Mouse (Mus musculus) brown adipose tissue, adult 24 weeks (tissue): ENCODE data around the gene Inha. TPM values are rescaled to one million over a fixed set of nuclear protein-coding genes. Genes with fewer than 3 reads are reported as not detected.

Experiments used
- H3K27ac ChIP-seq: fragments of 200-500 bp; replicated peaks from 2 replicates; pipeline ENCODE4 v1.5.1; 2012; ENCODE audit warnings: low read depth, mild to moderate bottlenecking, low read length
- H3K4me1 ChIP-seq: fragments of 200-500 bp; 2 replicates; pipeline ENCODE4 v1.6.1; 2012; ENCODE audit warnings: low read length, mixed read lengths; ENCODE audit not compliant: control insufficient read depth, insufficient read depth, insufficient read length
- H3K4me3 ChIP-seq: fragments of 200-500 bp; 2 replicates; pipeline ENCODE4 v1.5.1; 2012; ENCODE audit warnings: low read depth, mild to moderate bottlenecking, low read length, moderate library complexity; ENCODE audit not compliant: insufficient read depth
- polyA plus RNA-seq: library from polyadenylated mRNA; stranded (reverse); fragments of >200 nt; gene quantifications from 2 replicates; pipeline ENCODE4 v1.2.4, GENCODE M21; 2012; ENCODE audit not compliant: missing spikeins, insufficient read depth, insufficient read length

Gene Inha
- polyA plus RNA-seq, 1 experiment, result not detected

DNA sequence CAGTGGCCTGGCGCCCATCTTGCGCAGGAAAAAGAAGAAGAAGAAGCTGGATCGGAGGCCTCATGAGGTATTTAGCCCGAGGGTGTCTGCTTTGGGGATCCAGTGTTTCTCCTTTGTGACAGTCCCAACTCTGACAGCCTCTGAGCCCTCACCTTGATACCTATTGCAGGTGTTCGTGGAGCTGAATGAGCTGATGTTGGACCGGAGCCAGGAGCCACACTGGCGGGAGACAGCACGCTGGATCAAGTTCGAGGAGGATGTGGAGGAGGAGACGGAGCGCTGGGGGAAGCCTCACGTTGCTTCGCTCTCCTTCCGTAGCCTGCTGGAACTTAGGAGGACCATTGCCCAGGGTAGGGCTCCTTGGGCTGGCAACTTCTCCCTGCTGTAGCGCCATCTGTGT is 43.7 kb downstream of the Inha start:
- no peak overlapping the region for H3K4me3 ChIP-seq
- no peaks in the 10 kb centered on the region for H3K4me1 ChIP-seq
- no peak overlapping the region for H3K27ac ChIP-seq

GRCm38 (mm10) chr1:75555680-75556079 is 48.8 kb downstream of the Inha start:
- no peaks in the 10 kb centered on the region for H3K4me1 ChIP-seq
- no peak overlapping the region for H3K4me3 ChIP-seq
- H3K27ac ChIP-seq, result no peak overlapping the region

GRCm38 (mm10) chr1:75556143-75556781 is 49.4 kb downstream of the Inha start:
- Histone ChIP-seq H3K27ac (no peak overlapping the region), H3K4me3 (no peak overlapping the region), H3K4me1 (no peaks in the 10 kb centered on the region)

GRCm38 (mm10) chr1:75557041-75557440 is 50.2 kb downstream of the Inha start:
- Histone ChIP-seq H3K27ac (no peak overlapping the region), H3K4me3 (no peak overlapping the region), H3K4me1 (no peaks in the 10 kb centered on the region)

DNA sequence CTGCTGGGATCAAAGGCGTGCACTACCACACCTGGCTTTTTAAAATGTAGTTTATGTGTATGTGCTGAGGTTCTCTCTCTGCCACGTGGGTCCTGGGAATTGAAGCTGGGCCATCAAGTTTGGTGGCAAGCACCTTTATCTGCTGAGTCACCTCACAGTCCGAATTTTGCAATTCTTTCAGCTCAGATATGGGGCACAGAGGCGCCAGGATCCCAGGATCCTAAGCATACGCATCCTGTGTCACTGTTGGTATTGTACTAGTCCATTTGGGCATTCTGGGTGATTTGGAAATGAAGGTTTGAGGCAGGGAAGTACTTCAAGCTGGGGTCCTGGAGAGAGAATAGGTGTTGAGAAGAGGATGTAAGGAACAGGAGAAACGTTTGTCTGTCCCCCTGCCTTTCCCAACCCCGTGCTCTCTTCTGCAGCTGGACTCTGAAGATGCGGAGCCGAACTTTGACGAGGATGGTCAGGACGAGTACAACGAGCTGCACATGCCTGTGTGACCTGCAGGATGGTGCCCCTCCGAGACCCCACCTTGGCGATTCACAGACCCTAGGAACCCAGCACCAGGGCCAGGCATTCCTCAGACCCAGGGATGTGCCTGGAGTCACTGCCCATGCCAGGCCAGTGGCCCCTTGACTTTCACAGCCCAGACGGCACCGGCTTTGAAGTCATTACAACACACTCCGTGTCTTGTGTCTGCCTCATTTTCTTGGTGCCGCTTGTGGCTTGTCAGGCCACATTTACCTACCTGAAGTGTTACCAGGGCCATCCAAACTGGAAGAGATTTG is 51.7 kb downstream of the Inha start:
- Histone ChIP-seq H3K4me1 (no peaks in the 10 kb centered on the region), H3K27ac (no peak overlapping the region), H3K4me3 (no peak overlapping the region)

GRCm38 (mm10) chr1:75559212-75559925 is 52.5 kb downstream of the Inha start:
- Histone ChIP-seq H3K27ac (no peak overlapping the region), H3K4me3 (no peak overlapping the region), H3K4me1 (no peaks in the 10 kb centered on the region)

Other genes starting within 250 kb of the Inha start
- gene Ptprn, start 242.6 kb upstream of the Inha start, polyA plus RNA-seq, result not detected in 2 replicates
- gene Resp18, start 228.7 kb upstream of the Inha start, polyA plus RNA-seq, result not detected in 2 replicates
- gene Dnpep, start 189.1 kb upstream of the Inha start, polyA plus RNA-seq, result 72.6 and 86.4 TPM in 2 replicates
- gene Des, start 146.7 kb upstream of the Inha start, polyA plus RNA-seq, result 68.8 and 75.5 TPM in 2 replicates
- gene Speg, start 131.8 kb upstream of the Inha start, polyA plus RNA-seq, result 5.7 and 11.3 TPM in 2 replicates
- 31.6 and 47.1 TPM in 2 replicates for gene Gmppa, start 71.1 kb upstream of the Inha start, polyA plus RNA-seq
- gene Asic4, start 56.6 kb upstream of the Inha start, polyA plus RNA-seq, result not detected in 2 replicates
- 3.5 and 5.8 TPM in 2 replicates for gene Chpf, start 27.8 kb upstream of the Inha start, polyA plus RNA-seq
- gene Tmem198, start 27.5 kb upstream of the Inha start, polyA plus RNA-seq, result not detected in 2 replicates
- 0.87 and 4.5 TPM in 2 replicates for gene Obsl1, start 625 bp upstream of the Inha start, polyA plus RNA-seq
- 3.7 and 5.2 TPM in 2 replicates for gene Stk11ip, start 14.5 kb downstream of the Inha start, polyA plus RNA-seq
- gene Slc4a3, start 39.2 kb downstream of the Inha start, polyA plus RNA-seq, result 2.3 and 3.3 TPM in 2 replicates